Mouse (Mus musculus) heart, embryonic 10.5 days (tissue): ENCODE data around the gene B3gnt3. TPM values are rescaled to one million over a fixed set of nuclear protein-coding genes. Genes with fewer than 3 reads are reported as not detected.
"Not testable (repeated sequence)": the region's sequence is repeated elsewhere in the genome, so short reads cannot be mapped to it uniquely, and the experiment has no call there.

Experiments
- DNase-seq: peaks from one replicate; pipeline ENCODE4 v3.0.0-alpha.2; 2017; ENCODE audit warnings: low spot score
- H3K27ac ChIP-seq: fragments of 300-500 bp; sonication (generic); 2 replicates; pipeline ENCODE4 v1.5.1; 2016; ENCODE audit warnings: mild to moderate bottlenecking
- H3K27me3 ChIP-seq: fragments of 300-500 bp; sonication (generic); 2 replicates; pipeline ENCODE4 v1.6.1; 2016; ENCODE audit warnings: mild to moderate bottlenecking; ENCODE audit not compliant: poor library complexity, insufficient read depth, severe bottlenecking
- H3K36me3 ChIP-seq: fragments of 300-500 bp; sonication (generic); 2 replicates; pipeline ENCODE4 v1.6.1; 2016; ENCODE audit warnings: mild to moderate bottlenecking, moderate library complexity
- H3K4me1 ChIP-seq: fragments of 300-500 bp; sonication (generic); 2 replicates; pipeline ENCODE4 v1.6.1; 2016; ENCODE audit warnings: mild to moderate bottlenecking
- H3K4me3 ChIP-seq: fragments of 300-500 bp; sonication (generic); 2 replicates; pipeline ENCODE4 v1.5.1; 2016; ENCODE audit warnings: mild to moderate bottlenecking, moderate library complexity
- H3K9me3 ChIP-seq: fragments of 300-500 bp; sonication (generic); 2 replicates; pipeline ENCODE4 v1.6.1; 2016; ENCODE audit warnings: mild to moderate bottlenecking, moderate library complexity
- WGBS: fragments of 180-500 bp; shearing (Covaris S2); methylation state at CpG from one replicate; pipeline ENCODE4 v1.1.7; 2016; 5-methylcytosine and 5-hydroxymethylcytosine counted together
- polyA plus RNA-seq: library from polyadenylated mRNA; unstranded; fragments of >200 nt; fragmentation: Nextera tagmentation; extraction: Ambion mirVana; gene quantifications from 2 replicates; pipeline ENCODE4 v1.2.1, GENCODE M21; 2016

Gene B3gnt3
- polyA plus RNA-seq, 1 experiment from 2014 or later = 1.6 TPM

DNA sequence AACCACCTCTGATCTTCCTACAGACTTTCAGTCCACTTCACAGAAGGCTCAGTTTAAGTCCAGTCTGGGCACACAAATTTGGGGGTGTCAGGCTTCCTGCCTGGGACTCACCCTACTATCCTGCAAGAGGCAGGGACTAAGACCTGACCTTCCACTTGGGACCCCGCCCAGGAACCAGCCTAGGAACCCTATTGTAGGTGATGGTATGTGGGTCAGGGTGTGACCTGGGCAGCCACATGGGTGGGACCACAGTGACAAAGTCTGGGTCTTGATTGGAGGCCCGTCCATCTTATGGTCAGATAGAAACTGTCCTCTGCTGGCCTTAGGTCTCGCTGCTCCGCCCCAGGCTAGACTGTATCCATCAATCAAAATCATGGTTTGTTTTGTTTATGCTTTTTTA lies 22.8 kb upstream of the B3gnt3 start:
- DNase-seq = no peak
- no peaks in the 10 kb centered on the region for H3K36me3 ChIP-seq
- H3K9me3 ChIP-seq = no peaks in the 10 kb centered on the region
- 68% methylated on average over 4 of the region's 4 CpGs for WGBS
- no peak overlapping the region for H3K4me3 ChIP-seq
- H3K27ac ChIP-seq = no peak overlapping the region
- peaks cover 99% of the 10 kb centered on the region for H3K27me3 ChIP-seq
- H3K4me1 ChIP-seq = peaks cover 19% of the 10 kb centered on the region

DNA sequence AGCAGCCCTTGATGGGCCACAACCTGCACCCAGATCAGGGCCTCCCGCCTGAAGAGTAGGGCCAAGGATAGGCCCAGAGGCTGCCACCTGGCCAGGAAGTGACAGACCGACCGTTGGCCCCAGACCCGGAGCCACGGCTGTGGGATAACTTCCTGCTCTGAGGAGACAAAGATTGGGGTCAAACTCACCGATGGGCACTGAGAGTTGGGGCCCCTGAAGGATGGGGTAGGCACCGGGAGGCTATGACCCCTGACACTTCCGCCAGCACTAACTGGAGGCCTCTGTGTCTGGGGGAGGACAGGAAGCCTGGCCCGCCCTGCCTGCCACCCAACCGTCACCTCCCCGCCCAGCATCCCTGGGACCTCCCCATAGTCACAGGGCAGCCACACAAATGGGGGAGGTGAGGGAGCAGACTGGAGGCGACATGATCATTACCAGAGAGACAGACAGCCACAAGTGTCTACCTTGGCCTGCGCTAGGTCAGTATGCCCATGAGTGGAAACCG lies 21.5 kb upstream of the B3gnt3 start:
- H3K27me3 ChIP-seq = peaks cover 98% of the 10 kb centered on the region

DNA sequence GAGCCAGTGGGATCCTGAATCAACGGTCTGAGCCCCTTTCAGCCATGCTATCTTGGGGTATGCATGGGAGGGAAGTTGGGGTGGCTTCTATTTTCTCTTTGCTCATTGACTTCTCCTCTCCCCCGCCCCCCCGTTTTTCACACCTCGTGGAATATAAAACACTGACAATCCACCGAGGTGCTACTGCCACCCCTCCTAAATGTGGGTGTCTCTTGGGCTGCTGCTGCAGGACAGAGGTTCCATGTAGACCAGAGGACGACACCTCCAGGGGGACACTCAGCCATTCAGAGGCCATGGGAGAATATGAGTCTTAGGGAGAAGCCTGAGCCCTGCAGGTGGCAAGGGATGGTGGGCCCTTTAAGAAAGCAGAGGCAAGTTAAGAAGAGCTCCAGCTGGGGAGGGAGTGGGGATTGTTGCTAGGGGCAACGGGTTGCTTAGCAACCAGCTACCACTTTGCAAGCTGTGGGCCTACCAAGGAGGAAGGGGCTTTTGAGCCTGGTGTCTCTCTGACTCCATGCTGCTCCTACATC lies 18.4 kb upstream of the B3gnt3 start:
- H3K9me3 ChIP-seq = no peaks in the 10 kb centered on the region

More for the DNA sequence above, 21.5 kb upstream of the B3gnt3 start:
- 55% methylated on average over 14 of the region's 14 CpGs for WGBS
- H3K4me3 ChIP-seq = no peak overlapping the region
- H3K36me3 ChIP-seq = no peaks in the 10 kb centered on the region
- no peak overlapping the region for H3K27ac ChIP-seq
- peaks cover 7% of the 10 kb centered on the region; the same call in 1 of the 2 replicates for H3K4me1 ChIP-seq
- DNase-seq = no peak
- no peaks in the 10 kb centered on the region for H3K9me3 ChIP-seq

DNA sequence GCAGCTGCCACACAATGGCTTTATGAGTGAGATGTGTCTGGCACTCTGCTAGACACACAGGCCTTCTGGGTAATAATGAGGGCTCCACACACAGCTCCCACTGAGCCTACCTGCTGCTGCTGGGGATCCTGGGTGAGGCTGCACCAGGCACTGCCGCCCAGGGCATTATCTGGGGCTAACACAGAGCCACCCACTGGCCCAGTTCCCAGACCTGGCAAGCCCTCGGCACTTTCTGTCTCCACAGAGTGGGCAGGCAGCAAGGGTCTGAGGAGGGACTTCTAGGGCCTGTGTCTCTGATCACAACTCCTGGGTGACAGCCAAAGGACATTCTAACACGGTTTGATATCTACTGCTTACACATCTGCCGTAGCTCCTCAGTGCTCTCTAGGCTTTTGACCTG lies 17.6 kb upstream of the B3gnt3 start:
- no peak for DNase-seq
- no peaks in the 10 kb centered on the region for H3K9me3 ChIP-seq
- H3K27ac ChIP-seq = no peak overlapping the region
- H3K4me1 ChIP-seq = no peaks in the 10 kb centered on the region
- WGBS = 60% methylated on average over 4 of the region's 4 CpGs
- H3K36me3 ChIP-seq = no peaks in the 10 kb centered on the region
- H3K27me3 ChIP-seq = peaks cover 90% of the 10 kb centered on the region
- no peak overlapping the region for H3K4me3 ChIP-seq

More for the DNA sequence above, 18.4 kb upstream of the B3gnt3 start:
- no peak overlapping the region for H3K4me3 ChIP-seq
- WGBS = 40% methylated on average over 7 of the region's 7 CpGs
- H3K36me3 ChIP-seq = no peaks in the 10 kb centered on the region
- no peak overlapping the region for H3K27ac ChIP-seq
- H3K4me1 ChIP-seq = 0 out of 2 replicates have a peak, but pooled peaks cover 1% of the 10 kb centered on the region
- no peak for DNase-seq
- H3K27me3 ChIP-seq = peaks cover 90% of the 10 kb centered on the region

DNA sequence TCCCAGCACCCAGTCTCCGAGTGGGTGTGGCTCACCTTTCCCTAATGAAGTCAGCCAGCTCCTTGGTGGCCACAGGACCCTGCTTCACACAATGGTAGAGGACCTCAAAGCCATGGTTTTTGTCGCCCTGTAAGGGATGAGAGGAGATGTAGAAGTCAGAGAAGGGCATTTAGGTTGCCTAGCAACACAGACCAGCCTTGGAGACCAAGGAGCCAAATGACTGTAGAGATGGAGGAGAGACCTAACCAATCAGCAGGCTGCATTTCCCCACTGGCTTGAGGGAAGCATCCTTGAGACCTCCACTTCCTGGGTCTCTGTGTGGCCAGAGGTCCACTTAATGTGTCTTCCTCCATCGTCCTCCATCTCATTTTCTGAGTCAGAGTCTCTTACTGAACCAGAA lies 16.7 kb upstream of the B3gnt3 start:
- no peak overlapping the region for H3K27ac ChIP-seq
- DNase-seq = no peak
- H3K4me1 ChIP-seq = no peaks in the 10 kb centered on the region
- no peaks in the 10 kb centered on the region for H3K36me3 ChIP-seq
- no peaks in the 10 kb centered on the region for H3K9me3 ChIP-seq
- peaks cover 90% of the 10 kb centered on the region for H3K27me3 ChIP-seq
- H3K4me3 ChIP-seq = no peak overlapping the region
- 31% methylated on average over 3 of the region's 3 CpGs for WGBS

DNA sequence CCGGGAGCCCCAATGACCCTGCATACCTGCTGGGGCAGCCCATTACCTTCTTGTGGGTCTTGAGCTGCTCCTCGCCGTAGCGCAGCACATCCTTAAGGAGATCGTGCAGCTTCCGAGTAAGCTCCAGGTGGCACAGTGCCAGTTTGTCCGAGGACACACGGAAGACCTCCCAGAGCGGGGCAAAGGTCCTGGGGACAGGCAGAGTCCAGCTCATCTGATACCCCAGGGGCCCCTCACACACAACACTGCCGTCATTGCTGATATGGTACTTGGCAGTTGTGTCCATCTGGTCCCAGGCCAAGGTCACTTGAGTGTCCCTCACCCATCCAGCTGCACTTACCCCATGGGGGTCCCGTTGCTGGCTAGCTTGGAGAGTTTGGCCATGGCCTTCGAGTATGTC lies 15.5 kb upstream of the B3gnt3 start:
- no peak for DNase-seq
- WGBS = 78% methylated on average over 12 of the region's 12 CpGs
- Histone ChIP-seq H3K9me3 (no peaks in the 10 kb centered on the region), H3K4me3 (no peak overlapping the region), H3K27ac (no peak overlapping the region), H3K4me1 (no peaks in the 10 kb centered on the region), H3K36me3 (no peaks in the 10 kb centered on the region), H3K27me3 (peaks cover 90% of the 10 kb centered on the region)

DNA sequence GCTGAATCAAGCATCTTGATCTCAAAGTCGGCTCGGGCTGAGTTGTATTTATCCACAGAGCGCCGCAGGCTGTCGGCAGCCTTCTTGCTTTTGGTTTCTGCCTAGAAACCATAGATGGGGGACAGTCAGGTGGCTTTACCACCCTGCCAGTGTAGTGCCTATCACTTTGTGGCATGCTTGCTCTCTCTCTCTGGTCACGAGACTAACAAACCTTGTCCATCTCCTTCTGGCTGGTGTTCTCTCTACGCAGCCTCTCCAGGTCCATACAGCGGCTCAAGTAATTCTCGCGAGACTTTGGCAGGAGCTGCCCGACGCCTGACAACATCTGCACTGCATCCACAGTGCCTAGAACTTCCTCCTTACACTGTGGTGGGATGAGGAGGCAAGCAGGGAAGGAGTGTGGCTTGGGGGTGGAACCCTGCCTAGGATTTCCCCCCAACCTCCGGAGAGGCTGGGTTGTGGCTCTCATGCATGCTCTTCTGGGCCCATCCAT lies 15.0 kb upstream of the B3gnt3 start:
- DNase-seq = no peak
- no peaks in the 10 kb centered on the region for H3K36me3 ChIP-seq
- no peak overlapping the region for H3K4me3 ChIP-seq
- peaks cover 90% of the 10 kb centered on the region for H3K27me3 ChIP-seq
- 79% methylated on average over 13 of the region's 13 CpGs for WGBS
- H3K9me3 ChIP-seq = no peaks in the 10 kb centered on the region
- H3K27ac ChIP-seq = no peak overlapping the region
- no peaks in the 10 kb centered on the region for H3K4me1 ChIP-seq

DNA sequence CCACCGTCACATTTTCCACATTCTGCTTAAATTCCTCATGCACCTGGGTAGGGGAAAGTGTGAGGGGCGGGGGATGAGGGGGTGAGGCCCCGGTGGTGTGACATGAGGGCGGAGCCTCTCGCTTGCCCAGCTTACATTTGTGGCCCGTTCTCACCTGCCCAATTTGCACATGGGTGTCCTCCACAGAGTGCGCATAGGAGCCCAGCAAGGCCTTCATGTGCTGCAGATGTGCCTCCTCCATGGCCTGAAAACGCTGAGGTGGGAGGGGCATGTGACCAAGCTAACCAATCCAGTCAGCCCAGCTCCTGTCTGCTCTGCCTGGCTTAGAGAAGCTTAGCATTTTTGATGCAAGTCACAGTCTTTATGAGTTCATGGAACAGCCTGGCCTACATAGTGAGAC lies 13.9 kb upstream of the B3gnt3 start:
- peaks cover 90% of the 10 kb centered on the region for H3K27me3 ChIP-seq

DNA sequence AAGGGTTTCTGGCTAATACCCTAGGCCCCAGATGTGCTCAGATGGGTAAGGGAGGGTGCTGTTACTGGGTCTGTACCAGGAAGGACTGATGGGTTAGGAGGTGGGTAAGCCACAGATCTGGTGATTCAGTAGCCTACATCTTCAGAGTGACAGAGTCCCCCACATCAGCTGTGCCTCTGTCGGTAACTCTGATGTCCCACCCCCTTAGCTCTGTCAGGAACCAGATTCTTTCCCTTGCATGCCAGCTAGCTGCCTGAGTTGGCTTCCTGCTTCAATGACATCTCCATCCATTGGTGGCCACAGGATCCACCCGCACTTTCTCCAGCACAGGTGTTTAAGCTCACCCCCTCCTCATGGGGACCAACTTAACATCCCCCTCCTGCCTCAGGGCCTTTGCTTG lies 10.0 kb upstream of the B3gnt3 start:
- H3K27me3 ChIP-seq = peaks cover 92% of the 10 kb centered on the region
- H3K27ac ChIP-seq = no peak overlapping the region
- peaks cover 6% of the 10 kb centered on the region; the same call in 1 of the 2 replicates for H3K4me1 ChIP-seq
- DNase-seq = no peak
- WGBS = 72% methylated on average over 2 of the region's 2 CpGs
- no peak overlapping the region for H3K4me3 ChIP-seq
- no peaks in the 10 kb centered on the region for H3K9me3 ChIP-seq
- H3K36me3 ChIP-seq = no peaks in the 10 kb centered on the region

More for the DNA sequence above, 13.9 kb upstream of the B3gnt3 start:
- Histone ChIP-seq H3K9me3 (no peaks in the 10 kb centered on the region), H3K4me3 (no peak overlapping the region), H3K36me3 (no peaks in the 10 kb centered on the region), H3K4me1 (no peaks in the 10 kb centered on the region), H3K27ac (no peak overlapping the region)
- no peak for DNase-seq
- WGBS = 36% methylated on average over 8 of the region's 8 CpGs

DNA sequence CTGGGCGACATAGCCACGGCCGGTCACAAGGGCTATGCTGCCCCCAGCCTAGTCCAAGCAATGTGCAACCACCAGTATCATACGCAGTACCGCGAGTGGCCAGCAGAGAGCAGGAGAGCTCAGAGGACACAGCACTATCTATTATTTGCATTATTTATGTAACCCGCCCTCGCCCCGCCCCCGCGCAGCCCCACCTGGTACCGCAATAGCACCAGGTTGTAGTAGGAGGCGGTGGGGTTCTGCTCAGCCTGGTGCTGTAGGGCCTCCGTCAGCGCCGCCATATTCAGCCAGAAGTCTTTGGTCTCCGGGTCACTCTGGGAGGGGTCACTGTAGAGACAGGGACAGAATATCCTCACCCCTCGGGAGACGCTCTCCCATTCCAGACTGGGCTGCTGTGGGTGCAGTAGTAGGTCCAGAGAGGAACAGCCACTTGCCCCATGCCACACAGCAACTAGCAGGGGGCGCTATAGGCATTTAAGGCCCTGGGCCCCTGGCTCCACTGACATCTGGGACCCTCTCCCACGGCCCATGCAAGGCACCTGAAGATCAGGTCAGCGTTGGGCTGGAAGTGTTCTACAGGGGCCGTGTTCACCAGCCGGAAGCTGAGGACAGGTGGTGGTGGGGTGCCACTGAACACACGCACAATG lies 8.3 kb upstream of the B3gnt3 start:
- 22% methylated on average over 25 of the region's 25 CpGs for WGBS
- Histone ChIP-seq H3K36me3 (no peaks in the 10 kb centered on the region), H3K9me3 (no peaks in the 10 kb centered on the region), H3K27ac (no peak overlapping the region), H3K27me3 (peaks cover 93% of the 10 kb centered on the region), H3K4me3 (peak overlapping the region; percentile 38), H3K4me1 (peaks cover 6% of the 10 kb centered on the region; the same call in 1 of the 2 replicates)
- DNase-seq = peak; percentile 91

DNA sequence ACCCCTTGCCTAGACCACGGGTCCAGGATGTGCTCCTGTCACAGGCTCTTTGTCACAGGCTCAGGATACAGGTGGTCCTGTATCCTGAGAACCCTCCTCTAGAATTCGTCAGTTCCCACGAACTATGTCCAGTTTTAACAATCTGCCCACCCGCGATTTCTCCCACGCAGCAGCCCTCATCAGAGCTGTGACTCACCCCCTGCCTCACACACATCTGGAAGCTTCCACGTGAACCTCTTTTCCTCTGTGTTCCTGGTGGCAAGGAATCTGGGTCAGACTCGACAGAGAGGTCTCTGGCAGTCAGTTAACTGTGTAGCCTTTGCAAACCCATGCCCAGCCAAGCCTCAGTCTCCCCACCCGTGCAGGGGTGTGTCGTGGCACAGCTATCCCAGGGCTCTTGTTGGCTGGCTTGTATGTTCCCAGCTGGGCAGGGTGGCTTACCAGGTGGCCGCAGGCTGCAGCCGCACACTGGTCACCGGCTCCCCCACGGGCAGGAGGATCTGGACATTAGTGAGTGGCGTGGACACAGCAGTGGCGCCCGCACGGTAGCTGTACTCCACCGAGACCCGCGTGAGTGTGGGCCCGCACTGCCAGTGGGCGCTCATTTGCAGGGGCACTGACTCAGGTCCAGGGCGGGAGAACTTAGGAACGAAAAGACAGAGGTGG lies 7.7 kb upstream of the B3gnt3 start:
- Histone ChIP-seq H3K27ac (no peak overlapping the region), H3K4me3 (peak overlapping the region; percentile 38), H3K27me3 (peaks cover 93% of the 10 kb centered on the region), H3K36me3 (no peaks in the 10 kb centered on the region), H3K9me3 (no peaks in the 10 kb centered on the region), H3K4me1 (peaks cover 6% of the 10 kb centered on the region; the same call in 1 of the 2 replicates)
- DNase-seq = no peak
- WGBS = 39% methylated on average over 25 of the region's 25 CpGs

DNA sequence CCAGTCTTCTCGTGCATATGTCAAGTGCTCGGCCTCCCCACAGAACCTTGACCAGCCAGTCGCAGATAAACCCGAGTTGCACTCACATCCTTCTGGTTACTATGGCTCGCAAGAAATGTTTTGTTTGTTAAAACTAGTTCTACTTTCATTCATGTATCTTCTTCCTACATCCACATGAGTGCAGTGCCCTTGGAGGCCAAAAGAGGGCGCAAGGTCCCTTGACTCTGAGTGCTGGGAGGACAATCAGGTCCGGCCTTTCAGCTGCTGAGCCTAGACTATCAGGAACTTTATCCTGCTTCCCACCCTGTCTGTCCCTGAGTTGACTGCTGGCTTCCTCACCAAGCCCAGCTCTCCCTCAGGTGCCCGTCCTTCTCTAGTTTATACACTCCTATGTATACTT lies 6.3 kb upstream of the B3gnt3 start:
- peaks cover 94% of the 10 kb centered on the region for H3K27me3 ChIP-seq
- DNase-seq = no peak
- no peak overlapping the region for H3K27ac ChIP-seq
- H3K9me3 ChIP-seq = no peaks in the 10 kb centered on the region
- no peaks in the 10 kb centered on the region for H3K36me3 ChIP-seq
- H3K4me3 ChIP-seq = no peak overlapping the region
- H3K4me1 ChIP-seq = peaks cover 6% of the 10 kb centered on the region; the same call in 1 of the 2 replicates
- WGBS = 32% methylated on average over 8 of the region's 8 CpGs

DNA sequence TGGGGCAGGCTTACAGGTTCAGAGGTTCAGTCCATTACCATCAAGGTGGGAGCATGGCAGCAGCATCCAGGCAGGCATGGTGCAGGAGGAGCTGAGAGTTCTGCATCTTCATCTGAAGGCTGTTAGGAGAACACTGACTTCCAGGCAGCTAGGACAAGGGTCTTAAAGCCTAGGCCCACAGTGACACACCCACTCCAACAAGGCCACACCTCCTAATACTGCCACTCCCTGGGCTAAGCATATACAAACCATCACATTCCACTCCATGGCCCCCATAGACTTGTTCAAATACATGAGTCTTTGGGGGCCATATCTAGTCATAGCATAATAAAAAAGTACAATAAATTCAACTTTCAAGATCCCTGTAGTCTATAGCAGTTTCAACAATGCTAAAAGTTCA lies 1.8 kb upstream of the B3gnt3 start:
- H3K9me3 ChIP-seq, H3K36me3 ChIP-seq, H3K4me1 ChIP-seq, DNase-seq, H3K27ac ChIP-seq, H3K4me3 ChIP-seq: not testable (repeated sequence)
- peaks cover 94% of the 10 kb centered on the region for H3K27me3 ChIP-seq
